Mouse (Mus musculus) bone marrow macrophage, adult 2 months (primary cell): ENCODE measurements around the gene Acsl5.

Experiments used
- CTCF ChIP-seq: IDR thresholded peaks from 2 replicates; pipeline ENCODE4 v1.5.1; 2012; ENCODE audit warnings: low read depth, mild to moderate bottlenecking, low read length, moderate library complexity
- POLR2A ChIP-seq: IDR thresholded peaks from 2 replicates; pipeline ENCODE4 v1.6.1; 2012; ENCODE audit warnings: mild to moderate bottlenecking, low read depth, low read length, borderline replicate concordance

GRCm38 (mm10) chr19:55337066-55337465 is 85.3 kb downstream of the Acsl5 start:
- TF ChIP-seq POLR2A (no peak), CTCF (no peak)
